Mouse (Mus musculus) ES-Bruce4 (cell line): Measurements from ENCODE around the gene Sde2. TPM values are rescaled to one million over a fixed set of nuclear protein-coding genes. Genes with fewer than 3 reads are reported as not detected.
A peak's percentile ranks its signal among the peaks of the same experiment; 100 is the strongest.

Experiments used
- H3K27ac ChIP-seq: 2 replicates; pipeline ENCODE4 v1.5.1; 2012; ENCODE audit warnings: low read length, inconsistent platforms; ENCODE audit not compliant: insufficient read depth
- H3K27me3 ChIP-seq: 2 replicates; pipeline ENCODE4 v1.6.1; 2012; ENCODE audit warnings: mild to moderate bottlenecking, low read length, inconsistent platforms; ENCODE audit not compliant: control insufficient read depth, poor library complexity, insufficient read depth, severe bottlenecking
- H3K36me3 ChIP-seq: 2 replicates; pipeline ENCODE4 v1.6.1; 2012; ENCODE audit warnings: inconsistent platforms, mild to moderate bottlenecking, low read length, moderate library complexity; ENCODE audit not compliant: control insufficient read depth, poor library complexity, insufficient read depth, severe bottlenecking
- H3K4me1 ChIP-seq: one replicate; pipeline ENCODE4 v1.8.1; 2011; ENCODE audit warnings: low read length; ENCODE audit not compliant: control insufficient read depth, insufficient read depth
- H3K4me3 ChIP-seq: 2 replicates; pipeline ENCODE4 v1.5.1; 2011; ENCODE audit warnings: low read depth, mild to moderate bottlenecking, low read length
- H3K9ac ChIP-seq: 2 replicates; pipeline ENCODE4 v1.6.1; 2012; ENCODE audit warnings: low read depth, mild to moderate bottlenecking, inconsistent platforms; ENCODE audit not compliant: poor library complexity, severe bottlenecking
- H3K9me3 ChIP-seq: replicated peaks from 2 replicates; pipeline ENCODE4 v1.6.1; 2012; ENCODE audit warnings: mild to moderate bottlenecking, low read length, inconsistent platforms; ENCODE audit not compliant: control insufficient read depth, poor library complexity, insufficient read depth, severe bottlenecking
- CTCF ChIP-seq: IDR thresholded peaks from one replicate; pipeline ENCODE4 v1.8.1; 2011; ENCODE audit warnings: low read depth, low read length
- EP300 ChIP-seq: IDR thresholded peaks from 2 replicates; pipeline ENCODE4 v1.6.1; 2011; ENCODE audit warnings: low read depth, low read length; ENCODE audit not compliant: insufficient read depth
- POLR2A ChIP-seq: IDR thresholded peaks from one replicate; pipeline ENCODE4 v1.8.1; 2011; ENCODE audit warnings: low read length; ENCODE audit not compliant: insufficient read depth
- polyA plus RNA-seq: library from polyadenylated mRNA; stranded (reverse); fragments of >200 nt; gene quantifications from 2 replicates; pipeline ENCODE4 v1.2.4, GENCODE M21; 2011; ENCODE audit warnings: low read depth; ENCODE audit not compliant: missing spikeins, insufficient read depth, insufficient read length

Gene Sde2
- polyA plus RNA-seq, 1 experiment, result 35.0 TPM

DNA sequence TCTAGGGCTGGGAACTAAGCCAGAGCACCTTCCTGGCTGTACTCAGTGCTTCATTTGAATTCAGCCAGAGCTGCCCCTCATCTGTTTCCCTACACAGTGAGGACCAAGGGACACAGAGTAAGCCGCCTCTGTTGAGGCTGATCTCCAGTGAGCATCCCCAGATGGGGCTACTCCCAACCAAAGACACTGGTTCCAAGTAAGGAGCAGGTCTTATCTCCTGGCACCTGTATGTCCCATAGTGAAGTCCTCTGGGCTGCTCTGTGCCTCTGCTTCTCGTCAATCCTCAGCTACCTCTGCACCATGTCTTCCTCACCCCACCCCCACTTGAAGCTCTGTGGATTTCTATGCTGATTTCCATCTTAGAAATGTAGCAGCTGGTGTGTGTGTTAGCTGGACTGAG, 32.9 kb upstream of the Sde2 start:
- H3K36me3 ChIP-seq, result no peaks in the 10 kb centered on the region
- no peaks in the 10 kb centered on the region for H3K9me3 ChIP-seq
- no peak overlapping the region for H3K9ac ChIP-seq
- no peaks in the 10 kb centered on the region for H3K27me3 ChIP-seq
- TF ChIP-seq EP300 (no peak), CTCF (no peak), POLR2A (no peak)
- H3K4me1 ChIP-seq, result peaks cover 5% of the 10 kb centered on the region
- no peak overlapping the region for H3K27ac ChIP-seq
- no peak overlapping the region for H3K4me3 ChIP-seq

DNA sequence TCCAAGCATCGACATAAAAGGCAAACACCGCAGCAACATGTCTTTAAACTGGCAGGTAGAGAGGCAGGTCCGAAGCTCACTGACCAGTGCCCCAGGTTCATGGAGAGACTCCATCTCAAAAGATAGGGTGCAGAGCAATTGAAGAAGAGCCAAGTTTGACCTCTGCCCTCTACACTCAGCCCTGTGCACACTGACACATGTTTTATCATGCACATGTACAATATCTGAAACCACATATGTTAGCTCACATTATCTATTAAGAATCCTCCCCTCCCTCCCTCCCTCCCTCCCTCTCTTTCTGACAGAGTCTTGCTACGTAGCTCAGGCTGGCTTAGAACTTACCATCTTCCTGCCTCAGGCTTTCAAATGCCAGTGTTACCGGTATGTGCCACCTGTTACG, 29.8 kb upstream of the Sde2 start:
- Histone ChIP-seq H3K4me3 (no peak overlapping the region), H3K9ac (no peak overlapping the region), H3K9me3 (no peaks in the 10 kb centered on the region), H3K36me3 (no peaks in the 10 kb centered on the region), H3K27me3 (no peaks in the 10 kb centered on the region), H3K4me1 (peaks cover 5% of the 10 kb centered on the region), H3K27ac (no peak overlapping the region)
- TF ChIP-seq CTCF (no peak), EP300 (no peak), POLR2A (no peak)

DNA sequence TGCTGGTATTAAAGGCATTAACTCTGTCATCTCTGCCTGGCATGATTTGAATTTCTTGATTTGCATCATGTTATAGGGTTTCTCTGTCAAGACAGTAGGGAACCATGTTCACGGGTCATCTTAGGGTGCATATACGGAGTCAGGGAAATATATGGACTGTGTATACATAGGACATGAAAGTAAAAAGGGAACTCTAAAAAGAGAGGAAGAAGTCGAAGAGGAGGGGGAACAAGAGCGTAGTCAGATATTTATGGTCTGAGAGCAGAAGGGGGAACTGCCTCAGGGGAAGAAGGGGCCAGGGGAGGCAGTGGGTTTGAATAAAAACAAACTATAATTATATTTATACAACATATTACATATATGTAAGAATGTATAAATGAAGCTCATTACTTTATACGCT, 28.7 kb upstream of the Sde2 start:
- no peaks in the 10 kb centered on the region for H3K27me3 ChIP-seq
- H3K9me3 ChIP-seq, result no peaks in the 10 kb centered on the region
- TF ChIP-seq CTCF (no peak), POLR2A (no peak), EP300 (no peak)
- no peak overlapping the region for H3K4me3 ChIP-seq
- no peaks in the 10 kb centered on the region for H3K36me3 ChIP-seq
- no peak overlapping the region for H3K9ac ChIP-seq
- peaks cover 5% of the 10 kb centered on the region for H3K4me1 ChIP-seq
- no peak overlapping the region for H3K27ac ChIP-seq

DNA sequence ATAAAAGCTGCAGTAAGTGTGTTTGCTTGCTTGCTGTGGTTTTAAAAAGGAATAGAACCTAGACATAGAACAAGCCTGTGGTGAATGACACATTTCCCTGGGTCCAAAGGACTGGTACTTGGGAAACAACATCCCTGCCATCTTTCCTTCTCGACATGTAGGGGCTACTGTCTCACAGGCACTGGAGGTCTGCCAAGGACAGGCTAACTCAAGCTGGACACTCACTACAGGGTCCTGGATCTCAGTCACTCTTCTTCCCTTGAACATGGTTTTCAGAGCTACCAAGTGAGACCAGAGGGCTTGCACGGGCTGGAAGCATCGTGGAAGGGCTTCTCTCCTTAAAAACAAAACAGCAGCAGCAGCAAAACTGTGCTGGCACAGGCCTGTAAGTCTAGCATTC, 27.2 kb upstream of the Sde2 start:
- Histone ChIP-seq H3K4me3 (no peak overlapping the region), H3K9me3 (no peaks in the 10 kb centered on the region), H3K36me3 (no peaks in the 10 kb centered on the region), H3K9ac (no peak overlapping the region), H3K27ac (no peak overlapping the region), H3K4me1 (no peaks in the 10 kb centered on the region), H3K27me3 (no peaks in the 10 kb centered on the region)
- TF ChIP-seq CTCF (no peak), POLR2A (no peak), EP300 (no peak)

DNA sequence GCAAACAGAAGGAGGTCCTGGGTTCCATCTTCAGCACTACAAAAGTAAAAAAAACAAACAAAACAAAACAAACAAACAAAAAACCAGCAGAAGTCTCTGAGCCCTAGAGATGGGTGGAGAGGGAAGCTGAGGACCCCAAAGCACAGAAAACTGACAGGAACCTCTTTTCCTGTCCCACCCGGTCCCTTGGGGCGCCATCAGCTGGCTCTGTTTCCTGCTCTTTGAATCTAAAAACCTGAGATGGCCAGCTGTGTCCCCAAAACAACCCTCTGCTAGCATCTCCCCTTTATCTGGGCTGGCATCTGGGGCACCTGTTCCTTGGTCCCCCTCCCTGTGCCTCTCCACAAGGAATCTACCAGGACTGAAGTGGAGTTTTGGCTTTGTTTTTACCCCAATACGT, 26.2 kb upstream of the Sde2 start:
- Histone ChIP-seq H3K9ac (no peak overlapping the region), H3K4me1 (no peaks in the 10 kb centered on the region), H3K27ac (no peak overlapping the region), H3K36me3 (no peaks in the 10 kb centered on the region), H3K4me3 (no peak overlapping the region), H3K9me3 (no peaks in the 10 kb centered on the region), H3K27me3 (no peaks in the 10 kb centered on the region)
- TF ChIP-seq EP300 (no peak), CTCF (no peak), POLR2A (no peak)

DNA sequence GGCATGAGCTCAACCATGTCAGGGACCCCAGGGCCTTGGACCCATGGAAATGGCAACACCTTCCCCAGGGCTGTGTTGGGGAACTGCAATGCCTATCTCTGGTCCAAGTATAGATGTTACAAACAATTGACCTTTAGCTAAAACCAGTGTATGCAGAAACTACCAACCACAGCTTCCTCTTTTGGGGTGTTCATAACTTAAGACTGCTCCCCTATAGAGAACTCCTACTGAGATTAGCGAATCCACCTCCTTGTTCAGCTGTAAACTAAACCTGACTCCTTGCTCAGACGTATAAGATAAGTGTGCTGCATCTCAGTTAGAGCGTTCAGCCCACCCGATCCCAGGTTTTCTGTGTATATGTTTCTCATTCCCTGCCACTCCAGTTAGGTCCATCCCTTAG, 24.3 kb upstream of the Sde2 start:
- no peak for TF ChIP-seq CTCF
- H3K27ac ChIP-seq, result no peak overlapping the region
- no peaks in the 10 kb centered on the region for H3K9me3 ChIP-seq
- H3K4me3 ChIP-seq, result no peak overlapping the region
- no peaks in the 10 kb centered on the region for H3K27me3 ChIP-seq
- H3K9ac ChIP-seq, result no peak overlapping the region
- H3K4me1 ChIP-seq, result no peaks in the 10 kb centered on the region
- H3K36me3 ChIP-seq, result no peaks in the 10 kb centered on the region

DNA sequence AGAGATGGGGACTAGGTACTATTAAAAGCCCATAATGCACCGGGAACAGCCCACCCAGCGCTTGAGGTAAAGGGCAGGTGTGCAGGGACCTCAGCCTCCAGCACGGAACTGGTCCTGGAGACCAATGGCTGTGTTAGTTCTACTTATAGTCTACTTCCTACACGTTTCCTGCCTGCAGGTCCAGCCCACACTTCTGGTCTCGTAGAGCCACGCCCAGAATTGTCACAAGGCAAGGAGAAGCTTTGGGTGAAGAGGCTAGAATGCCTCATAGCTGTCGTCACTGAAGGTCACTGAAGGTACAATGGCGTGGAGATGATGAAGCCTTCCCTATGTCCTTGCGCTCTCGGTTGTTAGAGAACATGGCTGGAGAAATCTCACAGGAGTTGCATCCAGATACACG, 21.2 kb upstream of the Sde2 start:
- H3K4me1 ChIP-seq, result no peaks in the 10 kb centered on the region
- H3K4me3 ChIP-seq, result peak overlapping the region; percentile 24
- H3K27me3 ChIP-seq, result no peaks in the 10 kb centered on the region
- no peak overlapping the region for H3K9ac ChIP-seq
- H3K27ac ChIP-seq, result no peak overlapping the region
- H3K36me3 ChIP-seq, result no peaks in the 10 kb centered on the region
- TF ChIP-seq CTCF (no peak), EP300 (no peak), POLR2A (no peak)
- no peaks in the 10 kb centered on the region for H3K9me3 ChIP-seq
